Mouse (Mus musculus) erythroblast, embryonic 14.5 days (primary cell): ENCODE measurements at regions not wholly inside any gene's neighbourhood (a gene's known extent, or its start where the extent isn't known, plus 50 kb on each side); places are given as distances from the start of the nearest gene placed in this dataset.

Experiments
- GATA1 ChIP-seq: IDR thresholded peaks from 2 replicates; pipeline ENCODE4 v1.6.1; 2012; ENCODE audit warnings: low read length, inconsistent platforms, mixed read lengths
- TAL1 ChIP-seq: IDR thresholded peaks from 3 replicates; pipeline ENCODE4 v1.6.1; 2012; ENCODE audit warnings: low read length, inconsistent platforms, mixed read lengths

DNA sequence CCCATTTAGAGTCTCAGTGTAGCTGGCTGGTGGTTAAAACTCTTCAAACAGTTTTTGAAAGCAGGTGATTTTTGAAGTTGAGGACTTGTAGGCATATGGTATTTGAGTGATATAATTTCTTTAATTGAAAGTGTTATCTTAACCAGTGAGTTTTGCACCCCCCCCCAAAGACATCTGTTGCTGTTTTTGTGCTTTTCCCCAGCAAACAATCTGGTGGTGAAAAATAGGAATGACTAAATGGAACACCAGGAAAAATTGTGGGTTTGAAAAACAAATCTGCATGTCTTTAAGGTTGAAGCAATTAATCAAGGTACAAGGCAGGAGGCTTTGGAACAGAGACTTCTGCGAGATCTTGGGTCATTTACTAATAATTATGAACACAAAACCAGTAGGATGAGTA is 68.9 kb upstream of the Jun start:
- TF ChIP-seq GATA1 (no peak), TAL1 (no peak)
